Mouse (Mus musculus) frontal cortex, postnatal 14 days (tissue): ENCODE results near the gene Ap2b1.
"Not testable (repeated sequence)": the region's sequence is repeated elsewhere in the genome, so short reads cannot be mapped to it uniquely, and the experiment has no call there.

Source experiments
- DNase-seq, 2 experiments: peaks; one replicate each; pipeline ENCODE4 v3.0.0; 2022; ENCODE audit warnings: low spot score in 2 of 2

Gene Ap2b1

GRCm38 (mm10) chr11:83301431-83301831 is 2.6 kb downstream of the Ap2b1 start:
- no peak for DNase-seq

GRCm38 (mm10) chr11:83302124-83302523 is 3.3 kb downstream of the Ap2b1 start:
- DNase-seq = peak in 1 of 2 experiments; percentile 17

GRCm38 (mm10) chr11:83302526-83303251 is 3.9 kb downstream of the Ap2b1 start, which contains the start of gene Pex12:
Gene Pex12, minus strand, starts transcription at chr11:83302586.
- peak; percentile 89 to 93 for DNase-seq

GRCm38 (mm10) chr11:83303751-83304150 is 4.9 kb downstream of the Ap2b1 start:
- no peak for DNase-seq

- DNase-seq = no peak
Measured at GRCm38 (mm10) chr11:83304485-83304884, 5.7 kb downstream of the Ap2b1 start.

GRCm38 (mm10) chr11:83306700-83307253 is 8.0 kb downstream of the Ap2b1 start:
- DNase-seq = no peak

GRCm38 (mm10) chr11:83312471-83312870 is 13.6 kb downstream of the Ap2b1 start:
- DNase-seq = no peak

- DNase-seq = no peak
Measured at GRCm38 (mm10) chr11:83319048-83319447, 20.2 kb downstream of the Ap2b1 start.

- not testable (repeated sequence) for DNase-seq
Measured at GRCm38 (mm10) chr11:83326692-83327091, 27.9 kb downstream of the Ap2b1 start.

- peak; percentile 16 to 49 for DNase-seq
Measured at GRCm38 (mm10) chr11:83327427-83327826, 28.6 kb downstream of the Ap2b1 start.

- DNase-seq = peak in 1 of 2 experiments; percentile 12
Measured at GRCm38 (mm10) chr11:83335826-83336225, 37.0 kb downstream of the Ap2b1 start.

- no peak for DNase-seq
Measured at GRCm38 (mm10) chr11:83339705-83340104, 40.9 kb downstream of the Ap2b1 start.

GRCm38 (mm10) chr11:83341716-83342245 is 43.0 kb downstream of the Ap2b1 start:
- no peak for DNase-seq

GRCm38 (mm10) chr11:83355428-83355827 is 56.6 kb downstream of the Ap2b1 start:
- no peak for DNase-seq

- no peak for DNase-seq
Measured at GRCm38 (mm10) chr11:83357421-83357820, 58.6 kb downstream of the Ap2b1 start.

GRCm38 (mm10) chr11:83364656-83365055 is 65.8 kb downstream of the Ap2b1 start:
- no peak for DNase-seq

- DNase-seq = peak in 1 of 2 experiments; percentile 35
Measured at GRCm38 (mm10) chr11:83371267-83371666, 72.4 kb downstream of the Ap2b1 start.

- DNase-seq = no peak
Measured at GRCm38 (mm10) chr11:83379745-83380341, 81.0 kb downstream of the Ap2b1 start.

GRCm38 (mm10) chr11:83382876-83383531 is 84.2 kb downstream of the Ap2b1 start:
- no peak for DNase-seq

- no peak for DNase-seq
Measured at GRCm38 (mm10) chr11:83383532-83383887, 84.7 kb downstream of the Ap2b1 start.

- DNase-seq = no peak
Measured at GRCm38 (mm10) chr11:83393062-83393461, 94.2 kb downstream of the Ap2b1 start.

GRCm38 (mm10) chr11:83394802-83395439 is 96.1 kb downstream of the Ap2b1 start:
- no peak for DNase-seq
